Mouse (Mus musculus): ENCODE measurements around the gene Syvn1.

- no peak for TF ChIP-seq CTCF (IDR thresholded peaks at IDR 0.05; ENCODE audit: low read depth, low read length)
- no peak for TF ChIP-seq POLR2A (IDR thresholded peaks at IDR 0.05; ENCODE audit: borderline replicate concordance, low read depth, low read length)
Measured at GRCm38 (mm10) chr19:6088841-6089240, 42.5 kb downstream of the Syvn1 start.
